Mouse (Mus musculus): ENCODE measurements at regions not wholly inside any gene's neighbourhood (a gene's known extent, or its start where the extent isn't known, plus 50 kb on each side); places are given as distances from the start of the nearest gene placed in this dataset.

DNA sequence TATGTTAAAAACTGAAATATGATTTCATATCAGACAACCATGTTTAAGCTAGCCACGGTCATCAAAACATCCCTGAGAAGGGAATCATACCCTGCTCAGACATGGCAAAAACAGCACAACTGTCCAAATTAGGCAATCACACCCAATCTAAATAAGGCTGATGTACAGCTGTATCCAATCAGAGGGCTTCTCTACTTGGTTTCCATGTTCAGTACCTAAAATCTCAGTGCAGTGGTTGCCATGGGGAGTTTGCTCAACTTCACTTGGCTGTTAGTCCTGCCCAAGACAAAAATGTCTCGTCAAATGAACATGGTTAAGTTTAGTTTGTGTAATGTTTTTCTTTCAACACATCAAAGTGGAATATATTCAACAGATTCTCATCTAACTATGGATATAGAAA is 987.0 kb downstream of the Cdh9 start:
- DNase-seq, result no peak

DNA sequence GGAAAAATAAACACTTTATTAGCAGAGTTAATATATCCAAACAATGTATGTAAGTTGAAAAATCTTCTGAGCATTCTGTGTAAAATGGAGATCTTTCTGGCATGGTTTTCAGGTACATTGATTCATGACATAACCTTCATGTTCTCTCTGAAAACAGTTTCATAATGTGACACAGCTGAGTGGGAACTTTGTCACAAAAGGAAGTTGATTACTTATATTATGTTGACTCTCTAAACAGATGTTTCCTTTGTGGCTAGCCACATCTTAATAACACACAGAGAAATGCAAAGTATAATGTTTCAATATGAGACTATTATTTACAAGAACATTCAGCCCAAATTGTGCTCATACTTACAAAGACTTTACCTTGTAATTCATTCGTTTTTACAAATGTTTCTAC is 1002.1 kb downstream of the Cdh9 start:
- DNase-seq, result no peak

DNA sequence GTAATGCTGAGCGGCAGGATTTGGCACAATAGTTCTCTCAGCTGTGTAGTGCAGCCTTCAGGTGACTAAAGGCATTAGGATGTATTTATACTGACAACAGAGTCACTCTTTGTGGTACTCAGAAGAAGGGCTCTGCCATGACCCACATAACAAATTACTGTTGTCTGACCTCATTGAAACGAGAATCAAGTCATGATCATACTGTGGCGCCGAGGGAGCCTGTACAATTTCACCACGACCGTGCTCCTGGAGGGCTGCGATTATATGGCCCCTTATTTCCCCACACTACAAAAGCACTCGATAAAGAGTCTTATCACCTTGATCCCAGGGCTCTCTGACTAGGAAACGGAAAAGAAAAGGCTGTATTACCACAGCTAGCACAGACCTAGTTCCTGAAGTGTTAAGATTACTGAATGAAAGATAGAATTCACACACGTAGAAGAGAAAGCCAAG is 1041.7 kb downstream of the Cdh9 start:
- DNase-seq, result no peak

DNA sequence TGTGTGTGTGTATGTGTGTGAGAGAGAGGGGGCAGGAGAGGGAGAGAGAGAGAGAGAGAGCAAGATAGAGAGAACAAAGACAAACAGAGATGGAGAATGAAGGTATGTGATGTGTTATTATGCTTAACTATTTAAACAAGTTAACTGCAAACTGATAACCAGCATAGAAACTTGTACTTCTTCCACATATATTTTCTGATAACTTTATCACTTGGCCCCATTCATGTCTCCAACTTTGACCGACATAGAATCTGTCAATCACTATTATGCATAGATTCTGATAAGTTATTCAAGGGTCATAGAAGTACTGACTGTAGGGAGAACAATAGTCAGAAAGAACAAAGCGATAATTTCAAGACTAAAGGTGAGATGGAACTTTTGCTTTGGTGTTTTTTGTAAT is 1039.0 kb upstream of the Cdh10 start:
- no peak for DNase-seq

DNA sequence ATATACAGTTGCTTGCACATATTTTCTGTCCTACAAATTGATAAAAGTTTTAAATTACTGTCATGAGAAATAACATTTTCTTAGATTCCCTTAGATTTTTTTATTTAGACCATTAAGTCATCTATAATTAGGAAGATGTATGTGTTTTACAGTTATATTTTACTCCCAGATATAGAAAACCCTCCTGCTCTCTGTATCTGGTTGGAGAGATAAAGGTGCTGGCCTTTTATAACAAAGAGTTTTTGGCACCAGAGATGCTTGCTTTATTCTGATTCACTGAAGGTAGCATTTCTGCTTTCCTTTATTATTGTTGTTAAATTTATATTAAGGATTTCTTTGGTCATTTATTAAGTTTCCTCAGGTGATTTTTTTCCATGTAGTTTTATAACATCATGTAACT is 1035.4 kb upstream of the Cdh10 start:
- no peak for DNase-seq

DNA sequence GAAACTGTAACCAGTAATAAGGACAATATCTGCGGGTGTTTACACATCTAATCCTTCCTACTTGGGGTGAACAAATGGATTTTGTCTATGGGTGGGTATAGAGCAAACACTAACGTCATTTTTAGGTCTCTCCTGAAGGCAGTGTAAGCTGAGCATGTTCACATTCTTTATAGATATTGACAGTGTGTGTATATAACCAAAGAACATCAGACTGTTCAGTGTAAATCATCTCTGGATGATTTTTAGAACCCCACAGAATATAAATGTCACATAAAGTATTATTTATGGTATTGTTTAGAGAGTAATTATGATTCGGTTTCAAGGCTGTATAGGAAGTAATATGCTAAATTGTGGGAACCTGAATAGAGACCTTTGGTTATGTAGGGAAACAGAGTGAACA is 1021.2 kb upstream of the Cdh10 start:
- no peak for DNase-seq

DNA sequence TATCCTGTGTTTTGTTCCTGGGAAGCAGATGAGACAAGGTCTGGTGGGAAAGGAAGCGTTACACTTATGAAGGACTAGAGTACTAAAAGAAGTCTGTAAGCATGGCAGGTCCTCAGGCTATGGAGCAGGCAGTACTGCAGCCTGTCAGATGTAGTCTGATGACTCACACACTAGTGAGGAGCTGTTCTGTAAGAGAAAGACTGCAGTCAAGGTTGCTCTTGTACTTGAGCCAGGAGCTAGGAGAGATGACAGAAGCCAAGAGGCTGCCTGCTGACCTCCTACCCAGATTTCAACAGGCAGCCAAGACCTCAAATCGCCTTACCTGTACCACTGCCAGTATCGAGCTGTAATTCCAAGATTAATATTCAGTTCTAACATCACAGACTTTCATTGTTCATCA is 1017.3 kb upstream of the Cdh10 start:
- DNase-seq, result peak; percentile 56

DNA sequence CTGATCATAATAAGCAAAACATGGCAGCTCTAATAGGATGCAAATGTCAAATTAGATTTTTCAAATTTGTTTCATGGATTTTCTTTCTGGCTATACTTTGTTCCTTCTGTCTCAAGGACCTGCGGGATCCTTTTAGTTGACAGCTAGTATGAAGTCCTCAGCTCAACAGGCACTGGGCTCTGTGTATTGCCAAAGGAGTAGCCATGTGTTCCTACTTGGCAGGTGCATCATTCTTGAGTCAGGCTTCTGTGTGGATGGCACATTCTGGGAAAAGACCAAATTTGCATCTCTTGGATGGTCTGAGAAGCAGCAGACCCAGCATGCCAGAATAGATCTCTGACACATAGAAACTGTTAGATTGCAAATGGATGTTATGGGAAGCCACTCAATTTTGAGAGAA is 1015.6 kb upstream of the Cdh10 start:
- peak; percentile 46 for DNase-seq

DNA sequence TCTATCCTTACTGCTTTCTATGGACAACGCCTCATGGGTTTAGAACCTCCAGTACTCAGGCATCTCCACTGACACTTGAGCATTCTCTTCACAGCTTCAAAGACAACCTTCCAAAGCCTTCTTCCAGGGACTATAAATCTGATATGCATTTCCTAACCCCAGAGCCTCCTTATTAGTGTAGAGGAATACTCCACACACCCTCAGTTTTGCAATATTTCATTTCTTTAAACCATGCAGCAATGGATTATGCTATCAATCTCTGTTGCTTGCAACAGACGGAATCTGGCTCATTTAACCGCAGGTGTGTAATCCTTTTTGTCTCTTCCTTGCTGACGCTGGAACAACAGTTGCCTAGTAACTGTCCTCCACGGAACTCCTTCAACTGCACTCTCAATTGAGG is 988.4 kb upstream of the Cdh10 start:
- DNase-seq, result no peak

DNA sequence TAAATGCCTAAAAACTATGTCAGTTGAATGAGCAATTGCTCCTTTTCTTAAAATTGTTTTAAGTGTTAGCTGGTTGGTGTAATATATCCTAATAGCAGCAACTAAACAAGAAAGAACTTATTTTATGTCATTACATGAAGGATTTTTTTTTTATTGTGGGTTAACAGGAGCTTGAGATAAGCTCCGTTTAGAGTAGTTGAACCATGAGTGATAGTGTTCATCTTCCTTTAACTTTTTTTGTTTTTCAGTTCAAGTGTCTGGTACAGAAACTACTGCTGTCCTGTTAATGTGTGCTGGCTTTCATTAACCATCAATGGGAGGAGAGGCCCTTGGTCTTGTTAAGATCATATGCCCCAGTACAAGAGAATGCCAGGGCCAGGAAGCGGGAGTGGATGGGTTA is 986.8 kb upstream of the Cdh10 start:
- no peak for DNase-seq

DNA sequence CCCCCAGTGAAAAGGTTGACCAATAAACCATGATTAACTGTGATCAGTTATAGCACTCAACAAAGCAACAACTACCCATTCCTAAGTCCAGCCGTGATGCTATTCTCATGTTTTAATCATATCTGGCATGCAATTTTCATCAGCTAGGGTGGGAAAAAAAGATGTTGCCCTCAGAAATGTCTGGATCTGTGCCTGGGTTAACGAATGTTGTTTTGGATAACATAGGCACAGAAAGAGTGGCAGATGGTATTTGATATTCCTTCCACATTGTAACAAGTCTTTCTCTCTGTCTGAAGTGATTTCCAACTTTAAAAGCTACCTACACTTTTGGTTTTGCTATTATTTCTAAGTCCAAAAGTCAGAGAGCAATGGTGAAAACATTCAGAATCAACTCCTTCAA is 938.6 kb upstream of the Cdh10 start:
- DNase-seq, result no peak

DNA sequence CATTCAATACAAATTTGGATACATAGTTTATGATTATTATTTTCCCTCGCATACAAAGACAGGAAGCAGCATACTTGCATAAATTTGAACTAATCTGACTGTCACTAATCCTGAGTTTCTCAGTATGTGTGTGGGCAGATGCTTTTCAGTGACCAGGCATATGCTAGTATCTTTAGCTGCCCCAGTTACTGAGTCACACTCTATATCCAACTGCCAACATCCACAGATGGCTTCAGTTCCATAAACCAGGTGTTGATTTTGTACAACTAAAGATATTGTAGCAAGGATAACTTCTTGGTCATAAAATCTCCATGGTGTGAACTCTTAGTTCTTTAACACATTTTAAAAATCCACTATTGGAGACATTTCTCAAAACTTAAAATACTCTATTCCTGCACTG is 929.4 kb upstream of the Cdh10 start:
- DNase-seq, result no peak

DNA sequence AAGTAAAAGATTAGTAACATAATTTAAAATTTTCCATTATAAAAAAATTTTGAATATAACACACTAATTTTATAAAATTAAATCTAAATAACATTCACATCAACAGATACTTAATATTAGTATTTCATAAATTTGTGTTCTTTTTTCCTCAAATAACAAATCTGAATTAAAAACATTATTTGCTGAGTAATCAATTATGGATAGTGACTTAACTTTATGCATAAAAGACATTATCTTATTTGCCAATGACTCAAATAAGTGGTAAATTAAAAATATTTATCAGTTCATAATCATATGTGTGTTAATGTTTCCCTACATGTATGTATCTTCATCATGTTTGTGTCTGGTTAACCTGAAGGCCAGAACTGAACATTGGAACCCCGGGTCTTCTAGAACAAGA is 918.7 kb upstream of the Cdh10 start:
- no peak for DNase-seq

DNA sequence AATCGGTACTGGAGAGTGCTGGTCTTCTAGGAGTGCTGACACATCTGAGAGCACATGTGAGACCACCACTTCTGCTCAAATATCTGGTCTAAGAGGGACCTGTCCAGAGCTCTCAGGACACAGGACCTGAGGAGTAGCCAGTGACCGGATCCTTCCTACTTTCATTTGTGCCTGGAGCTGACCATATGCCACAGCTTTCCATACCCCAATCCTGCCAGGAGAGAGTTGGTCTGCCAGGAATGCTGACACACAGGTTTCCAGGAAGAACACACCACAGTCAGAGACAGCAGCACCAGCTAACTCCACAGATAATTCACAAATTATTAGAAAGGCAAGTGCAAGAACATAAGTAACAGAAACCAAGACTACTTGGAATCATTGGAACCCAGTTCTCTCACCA is 906.5 kb upstream of the Cdh10 start:
- DNase-seq, result peak; percentile 5

DNA sequence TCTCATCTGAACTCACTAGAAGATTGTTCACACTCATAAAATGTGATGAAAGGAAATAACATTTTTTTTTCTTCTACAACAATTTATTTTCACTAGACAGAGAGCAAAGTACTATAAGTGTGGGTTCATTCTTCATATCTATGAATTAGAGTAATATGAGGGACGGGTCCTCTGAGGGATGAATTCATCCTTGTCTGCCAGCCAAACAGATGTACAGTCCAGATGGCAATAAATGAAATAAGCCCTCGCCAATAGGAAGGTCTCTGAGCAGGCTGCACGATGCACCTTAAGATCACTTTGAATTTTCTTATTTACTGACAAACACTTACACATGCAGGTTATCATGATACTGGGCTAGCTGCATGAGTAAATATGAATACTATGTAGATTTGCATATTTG is 886.2 kb upstream of the Cdh10 start:
- no peak for DNase-seq

DNA sequence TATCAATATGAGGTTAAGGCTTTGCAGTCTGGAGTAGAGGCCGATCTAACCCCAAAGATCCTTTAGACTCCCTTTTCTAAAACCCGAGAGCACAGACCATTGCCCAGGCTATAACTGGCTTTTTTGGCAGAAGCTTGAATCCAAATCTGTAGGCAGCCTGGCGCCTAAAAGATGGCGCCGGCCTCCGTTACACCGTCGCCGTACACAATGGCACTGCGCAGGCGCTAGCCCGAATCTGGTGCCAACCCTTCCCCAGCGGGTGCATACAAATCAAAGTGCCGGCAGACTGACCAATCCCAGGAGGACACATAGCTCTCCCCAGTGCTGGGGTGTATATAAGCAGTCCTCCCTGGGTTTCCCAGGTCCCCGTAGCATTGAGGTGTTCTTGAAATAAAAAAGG is 884.9 kb upstream of the Cdh10 start:
- no peak for DNase-seq

DNA sequence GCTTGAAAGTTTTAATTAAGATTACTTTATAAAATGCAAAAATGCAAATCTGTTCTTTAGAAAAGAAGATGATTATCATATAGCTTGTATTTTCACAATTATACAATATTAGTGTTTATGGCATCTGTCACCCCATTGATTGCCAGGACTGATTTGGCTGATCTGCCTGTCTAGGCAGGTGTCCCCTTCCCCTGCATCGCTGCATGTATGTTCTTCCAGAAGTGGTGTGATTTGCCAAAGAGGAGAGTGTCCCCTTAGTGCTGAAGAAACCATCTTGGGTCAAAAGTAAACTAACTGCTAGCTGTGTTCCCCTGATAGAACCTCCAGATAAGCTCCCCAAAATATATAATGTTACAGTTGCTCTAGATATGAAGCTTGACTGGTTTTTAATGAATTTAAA is 883.3 kb upstream of the Cdh10 start:
- DNase-seq, result no peak

DNA sequence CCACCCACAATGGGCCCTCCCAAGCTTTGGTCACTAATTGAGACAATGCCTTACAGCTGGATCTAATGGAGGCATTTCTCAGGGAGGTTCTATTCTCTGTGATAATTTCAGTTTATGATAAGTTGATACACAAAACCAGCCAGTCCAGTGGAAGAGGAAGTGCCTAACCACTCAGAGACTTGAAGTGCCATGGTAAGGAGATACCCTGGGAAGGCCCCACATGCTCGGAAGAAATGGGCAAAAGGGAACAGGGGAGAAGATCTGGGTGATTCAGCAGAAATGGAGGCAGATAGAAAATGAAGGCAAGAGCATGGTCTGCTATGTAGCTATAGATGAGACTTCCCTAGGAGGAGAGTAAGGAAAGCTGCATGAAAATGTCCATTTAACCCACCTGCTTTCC is 856.0 kb upstream of the Cdh10 start:
- no peak for DNase-seq

DNA sequence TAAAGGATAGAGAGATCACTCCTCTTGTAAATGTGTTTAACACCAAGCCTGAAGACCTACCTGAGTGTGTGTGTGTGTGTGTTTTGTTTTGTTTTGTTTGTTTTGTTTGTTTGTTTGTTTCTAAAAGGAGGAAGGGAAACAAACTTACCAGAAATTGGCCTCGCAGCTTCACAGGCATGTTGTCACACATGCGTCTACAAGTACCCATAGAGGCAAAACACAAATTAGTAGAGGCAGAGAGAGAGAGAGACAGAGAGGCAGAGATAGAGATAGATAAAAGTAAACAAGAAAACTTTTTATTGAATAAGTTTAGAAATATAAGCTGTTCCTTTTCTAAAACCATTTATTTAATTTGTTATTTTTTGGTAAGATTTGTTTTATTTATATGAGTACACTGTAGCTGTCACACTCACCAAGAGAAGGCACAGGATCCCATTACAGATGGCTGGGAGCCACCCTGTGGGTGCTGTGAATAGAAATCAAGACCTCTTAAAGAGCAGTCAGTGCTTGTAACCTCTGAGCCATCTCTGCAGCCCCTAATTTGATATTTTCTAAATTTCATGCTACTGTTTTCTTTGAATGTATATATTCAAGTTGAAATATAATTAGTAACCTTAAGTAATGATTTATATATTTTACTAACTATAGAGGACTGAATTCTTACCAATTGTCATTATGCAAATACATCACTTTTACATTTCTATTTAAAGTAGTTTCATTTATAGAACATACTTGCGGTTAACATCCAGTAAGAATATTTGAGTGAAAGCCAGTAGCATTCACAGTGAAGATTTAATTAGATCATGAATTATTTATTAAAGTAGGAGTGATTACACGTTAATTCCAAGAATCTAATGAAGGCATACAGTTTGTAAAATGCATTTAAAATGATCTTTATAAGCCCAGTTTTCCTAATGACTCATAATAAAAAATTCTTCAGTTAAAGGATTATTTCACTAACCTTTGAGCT is 855.2 kb upstream of the Cdh10 start:
- DNase-seq, result no peak

DNA sequence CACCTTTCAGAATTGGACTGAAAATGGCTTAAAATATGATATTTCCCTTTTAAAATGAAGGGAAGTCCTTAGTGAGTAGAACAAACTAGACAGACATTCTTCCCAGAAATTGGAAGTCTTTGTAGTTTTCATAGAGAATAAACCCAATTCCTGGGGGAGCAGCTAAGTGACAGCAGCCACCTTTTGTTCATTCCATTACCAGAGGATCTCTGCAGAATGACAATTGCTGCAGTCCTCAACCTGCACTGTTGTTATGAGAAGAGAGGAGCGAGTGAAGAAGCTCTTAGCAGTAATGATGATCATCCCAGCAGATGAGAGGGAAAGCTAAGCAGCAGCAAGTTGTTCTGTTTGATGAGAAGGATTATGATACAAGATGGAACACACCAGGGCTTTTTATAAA is 831.0 kb upstream of the Cdh10 start:
- DNase-seq, result no peak

DNA sequence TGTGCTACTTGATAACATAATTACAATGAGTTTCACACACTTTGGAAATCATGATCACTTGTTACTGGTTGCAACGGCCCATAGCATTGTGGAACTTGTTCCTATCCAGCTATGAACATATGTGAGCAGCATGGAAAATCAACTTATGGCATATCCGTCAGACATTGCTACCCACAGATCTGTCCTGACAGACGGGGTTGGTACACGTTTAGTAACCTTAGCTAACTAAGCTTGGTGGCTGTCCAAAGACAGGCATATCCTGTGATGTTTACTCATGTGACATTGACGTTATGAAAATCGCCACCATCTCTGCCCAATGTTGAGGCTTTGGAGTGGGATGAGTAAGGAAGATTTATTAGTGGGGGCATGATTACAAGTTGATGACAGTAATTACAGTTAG is 786.1 kb upstream of the Cdh10 start:
- no peak for DNase-seq

DNA sequence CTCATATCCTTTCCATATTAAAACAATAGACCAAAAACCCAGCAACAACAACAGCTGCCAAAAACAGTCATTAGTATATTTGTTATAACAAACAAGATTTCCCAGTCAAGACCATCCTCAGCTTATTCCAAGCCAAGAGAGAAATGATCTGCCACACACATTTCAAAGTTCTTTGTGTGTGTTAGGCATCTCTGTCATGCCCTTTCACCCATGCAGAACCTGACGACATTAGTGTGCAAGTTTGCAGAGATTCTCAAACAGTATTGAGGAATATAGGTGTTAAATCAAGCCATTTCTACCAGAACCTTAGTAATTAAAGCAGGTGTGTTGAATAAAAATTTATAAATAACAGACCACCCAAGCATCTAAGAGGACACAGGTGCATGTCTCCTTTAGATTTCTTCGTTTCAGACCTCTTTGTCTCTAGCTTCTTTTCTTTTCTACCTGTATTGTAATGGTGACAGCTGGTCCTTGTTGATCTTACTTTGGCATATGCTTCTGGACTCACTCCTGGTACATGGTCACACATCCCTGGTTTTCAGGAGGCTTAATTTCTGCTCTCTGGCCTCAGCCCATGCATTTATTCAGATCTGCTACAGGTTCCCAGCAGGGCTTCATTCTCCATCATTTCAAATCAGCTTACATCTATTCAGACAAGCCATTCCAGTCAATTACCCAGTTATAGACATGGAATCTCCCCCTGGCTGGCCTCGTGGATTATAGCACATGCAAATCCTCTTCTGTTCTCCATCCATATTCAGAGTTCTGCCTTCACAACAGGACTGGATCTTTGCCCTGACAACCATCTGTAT is 766.3 kb upstream of the Cdh10 start:
- peak; percentile 4 for DNase-seq

DNA sequence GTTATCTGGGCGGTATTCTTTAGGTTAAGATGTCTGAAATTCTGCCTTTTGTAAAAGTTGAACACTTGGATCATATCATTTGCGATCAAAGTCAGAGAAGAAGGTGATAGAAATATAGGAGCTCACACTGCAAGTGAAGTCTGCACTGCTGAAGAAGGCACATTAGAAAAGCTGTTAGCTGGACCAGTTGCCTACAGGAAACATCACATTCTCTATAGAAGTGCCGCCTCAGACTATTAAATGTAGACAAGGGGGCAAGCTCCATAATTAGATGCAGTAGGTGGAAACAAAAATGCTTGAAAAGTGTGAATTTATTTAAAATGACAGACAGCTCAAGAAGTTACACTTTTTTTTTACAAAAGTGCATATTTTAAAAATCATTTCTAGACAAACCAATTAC is 753.2 kb upstream of the Cdh10 start:
- no peak for DNase-seq

DNA sequence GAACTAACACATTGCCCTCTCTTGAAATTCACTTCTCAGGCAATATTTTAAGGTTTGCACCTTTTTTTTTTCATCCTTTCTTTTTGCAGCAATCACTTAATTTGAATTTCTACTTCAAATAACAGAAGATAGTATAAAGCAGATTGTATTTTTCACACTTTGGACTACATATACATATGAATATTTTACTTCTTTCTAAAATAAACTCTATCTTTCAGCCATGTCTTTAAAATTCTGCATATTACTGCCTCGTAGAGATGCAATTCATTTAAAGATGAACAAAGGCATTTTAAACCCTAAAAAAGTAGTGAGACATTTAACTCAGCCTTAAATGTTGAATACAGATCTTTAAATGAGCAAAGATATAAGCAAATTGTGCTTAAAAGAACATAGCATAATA is 739.1 kb upstream of the Cdh10 start:
- DNase-seq, result no peak

Data from cerebellum, adult 11-12 months (tissue).